Mouse (Mus musculus): Measurements from ENCODE around the gene Ldlrad2.
"Not testable (repeated sequence)": the region's sequence is repeated elsewhere in the genome, so short reads cannot be mapped to it uniquely, and the experiment has no call there.

Gene Ldlrad2

GRCm38 (mm10) chr4:137574469-137574868 is at the start of gene Ldlrad2:
Ldlrad2 (minus strand) TSS chr4:137574569.
- DNase-seq (ENCODE audit: low spot score in 2 of 2), result no peak

GRCm38 (mm10) chr4:137622847-137623246 is 48.5 kb upstream of the Ldlrad2 start:
- no peak for DNase-seq (ENCODE audit: low spot score in 2 of 2)

GRCm38 (mm10) chr4:137610256-137610655 is 35.9 kb upstream of the Ldlrad2 start:
- no peak for DNase-seq (ENCODE audit: low spot score in 2 of 2)

GRCm38 (mm10) chr4:137609702-137610101 is 35.3 kb upstream of the Ldlrad2 start:
- peak in 1 of 2 experiments; percentile 18 for DNase-seq (ENCODE audit: low spot score in 2 of 2)

GRCm38 (mm10) chr4:137609281-137609680 is 34.9 kb upstream of the Ldlrad2 start:
- no peak for DNase-seq (ENCODE audit: low spot score in 2 of 2)

- DNase-seq (ENCODE audit: low spot score in 2 of 2), result no peak
Observed at GRCm38 (mm10) chr4:137607023-137607422, 32.7 kb upstream of the Ldlrad2 start.

GRCm38 (mm10) chr4:137603449-137604171 is 29.2 kb upstream of the Ldlrad2 start:
- DNase-seq (ENCODE audit: low spot score in 2 of 2), result no peak

GRCm38 (mm10) chr4:137598577-137598976 is 24.2 kb upstream of the Ldlrad2 start:
- no peak for DNase-seq (ENCODE audit: low spot score in 2 of 2)

- no peak for DNase-seq (ENCODE audit: low spot score in 2 of 2)
Observed at GRCm38 (mm10) chr4:137597098-137597630, 22.8 kb upstream of the Ldlrad2 start.

GRCm38 (mm10) chr4:137594496-137595270 is 20.3 kb upstream of the Ldlrad2 start:
- peak in 1 of 2 experiments; percentile 47 for DNase-seq (ENCODE audit: low spot score in 2 of 2)

- peak; percentile 99 for DNase-seq (ENCODE audit: low spot score in 2 of 2)
Observed at GRCm38 (mm10) chr4:137593601-137594495, 19.5 kb upstream of the Ldlrad2 start, which contains the start of gene Usp48. Usp48 (plus strand) TSS chr4:137593755.

GRCm38 (mm10) chr4:137590961-137591360 is 16.6 kb upstream of the Ldlrad2 start:
- DNase-seq (ENCODE audit: low spot score in 2 of 2), result no peak

- no peak for DNase-seq (ENCODE audit: low spot score in 2 of 2)
Observed at GRCm38 (mm10) chr4:137589586-137589985, 15.2 kb upstream of the Ldlrad2 start.

GRCm38 (mm10) chr4:137589095-137589494 is 14.7 kb upstream of the Ldlrad2 start:
- not testable (repeated sequence) for DNase-seq (ENCODE audit: low spot score in 2 of 2)

GRCm38 (mm10) chr4:137581815-137582214 is 7.4 kb upstream of the Ldlrad2 start:
- DNase-seq (ENCODE audit: low spot score in 2 of 2), result peak; percentile 18 to 66

GRCm38 (mm10) chr4:137580299-137580698 is 5.9 kb upstream of the Ldlrad2 start:
- DNase-seq (ENCODE audit: low spot score in 2 of 2), result no peak

- DNase-seq (ENCODE audit: low spot score in 2 of 2), result no peak
Observed at GRCm38 (mm10) chr4:137579789-137580188, 5.4 kb upstream of the Ldlrad2 start.

GRCm38 (mm10) chr4:137578181-137578845 is 3.9 kb upstream of the Ldlrad2 start:
- peak in 1 of 2 experiments; percentile 22 for DNase-seq (ENCODE audit: low spot score in 2 of 2)

GRCm38 (mm10) chr4:137577486-137577885 is 3.1 kb upstream of the Ldlrad2 start:
- DNase-seq (ENCODE audit: low spot score in 2 of 2), result no peak

GRCm38 (mm10) chr4:137569873-137570272 is 4.5 kb downstream of the Ldlrad2 start:
- no peak for DNase-seq (ENCODE audit: low spot score in 2 of 2)

- DNase-seq (ENCODE audit: low spot score in 2 of 2), result no peak
Observed at GRCm38 (mm10) chr4:137556673-137557210, 17.6 kb downstream of the Ldlrad2 start.
